Mouse (Mus musculus) CH12.LX (cell line): ENCODE results near the gene Olfr96. TPM values are rescaled to one million over a fixed set of nuclear protein-coding genes. Genes with fewer than 3 reads are reported as not detected.
"Not testable (repeated sequence)": the region's sequence is repeated elsewhere in the genome, so short reads cannot be mapped to it uniquely, and the experiment has no call there.

Experiments
- DNase-seq: peaks from one replicate; pipeline ENCODE4 v3.0.0-alpha.2; 2013; ENCODE audit errors: extremely low read depth
- H3K27ac ChIP-seq: 2 replicates; pipeline ENCODE4 v1.5.1; 2012; ENCODE audit warnings: low read depth, mild to moderate bottlenecking, control low read depth, moderate library complexity; ENCODE audit not compliant: insufficient read depth
- H3K27me3 ChIP-seq: replicated peaks from 2 replicates; pipeline ENCODE3; 2012; ENCODE audit warnings: inconsistent platforms
- H3K36me3 ChIP-seq, 2 experiments: replicated peaks in 1 of 2; 2 replicates each; pipeline versions ENCODE3 to v1.6.1; 2012; ENCODE audit warnings: inconsistent platforms in 1 of 2, low read length in 1 of 2, mild to moderate bottlenecking in 1 of 2, mixed read lengths in 1 of 2, moderate library complexity in 1 of 2; ENCODE audit not compliant: control insufficient read depth in 1 of 2, insufficient read depth in 1 of 2
- H3K4me1 ChIP-seq, 2 experiments: 2 replicates each; pipeline ENCODE4 v1.6.1; 2012; ENCODE audit warnings: inconsistent platforms in 1 of 2, moderate library complexity in 1 of 2; ENCODE audit not compliant: insufficient read depth in 2 of 2, control insufficient read depth in 1 of 2
- H3K4me2 ChIP-seq: 2 replicates; pipeline ENCODE4 v1.6.1; 2012; ENCODE audit warnings: low read depth, mild to moderate bottlenecking, control low read depth; ENCODE audit not compliant: poor library complexity, insufficient read depth, severe bottlenecking
- H3K4me3 ChIP-seq, 3 experiments: fragments of 150-350 bp in 1 of 3; sonication (generic) in 1 of 3; replicated peaks in 1 of 3; 2 replicates each; pipeline versions ENCODE3 to v1.5.1; 2011 to 2012; ENCODE audit warnings: low read depth in 2 of 3, low read length in 2 of 3, mild to moderate bottlenecking in 2 of 3, moderate library complexity in 2 of 3, control low read depth in 1 of 3, improper control_type of control experiment in 1 of 3, inconsistent platforms in 1 of 3, mixed read lengths in 1 of 3; ENCODE audit not compliant: poor library complexity in 1 of 3
- H3K79me2 ChIP-seq: replicated peaks from 2 replicates; pipeline ENCODE4 v1.6.1; 2012; ENCODE audit warnings: mild to moderate bottlenecking, moderate library complexity; ENCODE audit not compliant: control insufficient read depth, poor library complexity, insufficient read depth, severe bottlenecking; ENCODE audit errors: extremely low read depth
- H3K9ac ChIP-seq: 2 replicates; pipeline ENCODE4 v1.6.1; 2012; ENCODE audit warnings: low read depth, mild to moderate bottlenecking, control low read depth, moderate library complexity; ENCODE audit not compliant: insufficient read depth
- H3K9me3 ChIP-seq: replicated peaks from 2 replicates; pipeline ENCODE3; 2012; ENCODE audit warnings: low read length, inconsistent platforms, mixed read lengths
- BHLHE40 ChIP-seq: IDR thresholded peaks from 2 replicates; pipeline ENCODE4 v1.6.1; 2011; ENCODE audit warnings: mild to moderate bottlenecking, low read depth, low read length, improper control_type of control experiment
- CHD2 ChIP-seq: IDR thresholded peaks from 2 replicates; pipeline ENCODE4 v1.6.1; 2011; ENCODE audit warnings: low read length, improper control_type of control experiment
- CTCF ChIP-seq, 2 experiments: IDR thresholded peaks in 1 of 2; conservative IDR thresholded peaks in 1 of 2; 2 replicates each; pipeline ENCODE4 v1.5.1; 2011 to 2012; ENCODE audit warnings: low read depth in 2 of 2, low read length in 2 of 2, improper control_type of control experiment in 1 of 2, inconsistent platforms in 1 of 2, mild to moderate bottlenecking in 1 of 2, moderate library complexity in 1 of 2
- E2F4 ChIP-seq: IDR thresholded peaks from 2 replicates; pipeline ENCODE4 v1.6.1; 2011; ENCODE audit warnings: low read depth, low read length, improper control_type of control experiment; ENCODE audit not compliant: insufficient replicate concordance
- EP300 ChIP-seq: IDR thresholded peaks from 2 replicates; pipeline ENCODE4 v1.6.1; 2011; ENCODE audit warnings: low read length, improper control_type of control experiment
- ETS1 ChIP-seq: conservative IDR thresholded peaks from 2 replicates; pipeline ENCODE4 v1.6.1; 2012; ENCODE audit warnings: low read depth, mild to moderate bottlenecking, inconsistent platforms, low read length, improper control_type of control experiment, moderate library complexity
- GABPA ChIP-seq: IDR thresholded peaks from 2 replicates; pipeline ENCODE4 v1.6.1; 2012; ENCODE audit warnings: low read depth, low read length, improper control_type of control experiment, inconsistent platforms; ENCODE audit not compliant: insufficient replicate concordance
- JUN ChIP-seq: IDR thresholded peaks from 2 replicates; pipeline ENCODE4 v1.6.1; 2011; ENCODE audit warnings: low read depth, mild to moderate bottlenecking, low read length, improper control_type of control experiment, moderate library complexity; ENCODE audit not compliant: insufficient read depth
- KAT2A ChIP-seq: IDR thresholded peaks from 2 replicates; pipeline ENCODE4 v1.6.1; 2012; ENCODE audit warnings: low read length, improper control_type of control experiment, inconsistent platforms; ENCODE audit not compliant: insufficient replicate concordance
- MAZ ChIP-seq: IDR thresholded peaks from 2 replicates; pipeline ENCODE4 v1.6.1; 2012; ENCODE audit warnings: low read depth, mild to moderate bottlenecking, inconsistent platforms, low read length, improper control_type of control experiment, moderate library complexity
- MXI1 ChIP-seq: IDR thresholded peaks from 2 replicates; pipeline ENCODE4 v1.6.1; 2011; ENCODE audit warnings: mild to moderate bottlenecking, low read depth, low read length, improper control_type of control experiment
- MYC ChIP-seq: IDR thresholded peaks from 2 replicates; pipeline ENCODE4 v1.6.1; 2011; ENCODE audit warnings: low read depth, mild to moderate bottlenecking, improper control_type of control experiment, low read length
- NELFE ChIP-seq: IDR thresholded peaks from 2 replicates; pipeline ENCODE4 v1.6.1; 2011; ENCODE audit warnings: low read depth, low read length, improper control_type of control experiment
- NRF1 ChIP-seq: IDR thresholded peaks from 2 replicates; pipeline ENCODE4 v1.6.1; 2014; ENCODE audit warnings: low read depth, mild to moderate bottlenecking, inconsistent platforms, low read length, improper control_type of control experiment, moderate library complexity
- POLR2AphosphoS2 ChIP-seq: IDR thresholded peaks from 2 replicates; pipeline ENCODE4 v1.6.1; 2011; ENCODE audit warnings: low read depth, low read length, improper control_type of control experiment
- RAD21 ChIP-seq: IDR thresholded peaks from 2 replicates; pipeline ENCODE4 v1.6.1; 2011; ENCODE audit warnings: low read depth, mild to moderate bottlenecking, low read length, improper control_type of control experiment, moderate library complexity
- RCOR1 ChIP-seq: conservative IDR thresholded peaks from 2 replicates; pipeline ENCODE4 v1.6.1; 2012; ENCODE audit warnings: low read depth, mild to moderate bottlenecking, inconsistent platforms, low read length, improper control_type of control experiment
- SIN3A ChIP-seq: IDR thresholded peaks from 2 replicates; pipeline ENCODE4 v1.6.1; 2012; ENCODE audit warnings: low read length, improper control_type of control experiment, inconsistent platforms
- SMC3 ChIP-seq: IDR thresholded peaks from 2 replicates; pipeline ENCODE4 v1.6.1; 2011; ENCODE audit warnings: low read depth, low read length, improper control_type of control experiment
- TBP ChIP-seq: conservative IDR thresholded peaks from 2 replicates; pipeline ENCODE4 v1.6.1; 2011; ENCODE audit warnings: low read depth, low read length, improper control_type of control experiment
- TCF12 ChIP-seq: IDR thresholded peaks from 2 replicates; pipeline ENCODE4 v1.6.1; 2014; ENCODE audit warnings: low read depth, mild to moderate bottlenecking, inconsistent platforms, low read length, improper control_type of control experiment
- UBTF ChIP-seq: IDR thresholded peaks from 2 replicates; pipeline ENCODE4 v1.6.1; 2012; ENCODE audit warnings: low read depth, mild to moderate bottlenecking, inconsistent platforms, low read length, improper control_type of control experiment, moderate library complexity
- USF2 ChIP-seq: conservative IDR thresholded peaks from 2 replicates; pipeline ENCODE4 v1.6.1; 2011; ENCODE audit warnings: low read depth, low read length, improper control_type of control experiment
- ZC3H11A ChIP-seq: IDR thresholded peaks from 2 replicates; pipeline ENCODE4 v1.6.1; 2012; ENCODE audit warnings: low read depth, mild to moderate bottlenecking, inconsistent platforms, low read length, improper control_type of control experiment
- ZMIZ1 ChIP-seq: IDR thresholded peaks from 2 replicates; pipeline ENCODE4 v1.6.1; 2012; ENCODE audit warnings: low read depth, mild to moderate bottlenecking, inconsistent platforms, low read length, improper control_type of control experiment
- dilution Hi-C: fragments of 300-500 bp; cut with MboI; formaldehyde crosslinking; loops from 2 replicates; pipeline ENCODE4 v1.14.3; 2020; ENCODE audit warnings: low sequenced_read_pairs; ENCODE audit not compliant: extremely low pct_unique_long_range_greater_than_20kb, extremely low pct_ligation_motif_present
- in situ Hi-C: fragments of 300-500 bp; cut with MboI; formaldehyde crosslinking; loops from 3 replicates; pipeline ENCODE4 v1.14.3; 2019; ENCODE audit warnings: low sequenced_read_pairs, low pct_ligation_motif_present, low pct_unique_long_range_greater_than_20kb, mixed read lengths
- polyA plus RNA-seq: library from polyadenylated mRNA; unstranded; fragments of >175 nt; gene quantifications from 2 replicates; pipeline ENCODE4 v1.2.1, GENCODE M21; 2012; ENCODE audit warnings: low read depth; ENCODE audit not compliant: insufficient read length
- total RNA-seq, 2 experiments: library from RNA; depleted of rRNA; stranded (reverse); fragments of 300-350 nt in 1 of 2; fragments of >200 nt in 1 of 2; gene quantifications; 2 replicates each; pipeline ENCODE4 v1.2.3; 2012 to 2014

Olfr96 gene
- total and polyA plus RNA-seq, 3 experiments: not detected

GRCm38 (mm10) chr17:37218486-37218885 lies 1.5 kb upstream of the Olfr96 start:
- Histone ChIP-seq H3K4me1 (no peaks in the 10 kb centered on the region), H3K4me3 (no peak overlapping the region), H3K27me3 (peaks cover 12% of the 10 kb centered on the region), H3K27ac (no peak overlapping the region), H3K79me2 (no peaks in the 10 kb centered on the region), H3K36me3 (no peaks in the 10 kb centered on the region), H3K4me2 (no peak overlapping the region), H3K9ac (no peak overlapping the region), H3K9me3 (peaks cover 2% of the 10 kb centered on the region)
- DNase-seq: no peak
- dilution Hi-C loops: no loop called here
- TF ChIP-seq CTCF (conservative IDR thresholded peaks at IDR 0.05 in 1 of 2, IDR thresholded peaks at IDR 0.05 in 1 of 2; ENCODE audit: low read depth in 2 of 2, low read length in 2 of 2): no peak
- no peak for TF ChIP-seq USF2
- no peak for TF ChIP-seq ZMIZ1
- TF ChIP-seq JUN: no peak
- no peak for TF ChIP-seq GABPA
- TF ChIP-seq CHD2: no peak
- no peak for TF ChIP-seq BHLHE40
- no peak for TF ChIP-seq ZC3H11A
- TF ChIP-seq ETS1: no peak
- TF ChIP-seq TBP: no peak
- in situ Hi-C loops: no loop called here

- Histone ChIP-seq H3K36me3 (no peaks in the 10 kb centered on the region), H3K4me3 (no peak overlapping the region), H3K4me1 (no peaks in the 10 kb centered on the region), H3K4me2 (no peak overlapping the region), H3K27me3 (peaks cover 2% of the 10 kb centered on the region), H3K79me2 (no peaks in the 10 kb centered on the region), H3K9me3 (peaks cover 2% of the 10 kb centered on the region), H3K27ac (no peak overlapping the region), H3K9ac (no peak overlapping the region)
- dilution Hi-C loops (no loop called here), in situ Hi-C loops (no loop called here)
- TF ChIP-seq SIN3A (no peak), NELFE (no peak), UBTF (no peak), KAT2A (no peak), E2F4 (no peak), SMC3 (peak; percentile 50), MXI1 (no peak), CTCF (conservative IDR thresholded peaks at IDR 0.05 in 1 of 2, IDR thresholded peaks at IDR 0.05 in 1 of 2; ENCODE audit: low read depth in 2 of 2, low read length in 2 of 2) (peak; percentile 18 to 59; a peak in 2 of 4 replicates), MYC (no peak), RAD21 (peak; percentile 53), EP300 (no peak), ETS1 (no peak), POLR2AphosphoS2 (no peak), MAZ (no peak), TCF12 (no peak), JUN (no peak), NRF1 (no peak), RCOR1 (no peak)
- DNase-seq: peak; percentile 8
Observed at GRCm38 (mm10) chr17:37221879-37222278, 1.9 kb downstream of the Olfr96 start.

GRCm38 (mm10) chr17:37237230-37237629 lies 17.3 kb downstream of the Olfr96 start, which contains the start of gene Olfr97:
Gene Olfr97, minus strand, starts transcription at chr17:37237330.
- H3K27ac ChIP-seq, H3K9me3 ChIP-seq, H3K36me3 ChIP-seq, H3K4me2 ChIP-seq, H3K9ac ChIP-seq, H3K27me3 ChIP-seq, H3K4me3 ChIP-seq, in situ Hi-C loops, H3K79me2 ChIP-seq, H3K4me1 ChIP-seq, dilution Hi-C loops, DNase-seq: not testable (repeated sequence)
